Comparison of ENCODE assay signal across 7 mouse cellular contexts in the genomic region with DNA sequence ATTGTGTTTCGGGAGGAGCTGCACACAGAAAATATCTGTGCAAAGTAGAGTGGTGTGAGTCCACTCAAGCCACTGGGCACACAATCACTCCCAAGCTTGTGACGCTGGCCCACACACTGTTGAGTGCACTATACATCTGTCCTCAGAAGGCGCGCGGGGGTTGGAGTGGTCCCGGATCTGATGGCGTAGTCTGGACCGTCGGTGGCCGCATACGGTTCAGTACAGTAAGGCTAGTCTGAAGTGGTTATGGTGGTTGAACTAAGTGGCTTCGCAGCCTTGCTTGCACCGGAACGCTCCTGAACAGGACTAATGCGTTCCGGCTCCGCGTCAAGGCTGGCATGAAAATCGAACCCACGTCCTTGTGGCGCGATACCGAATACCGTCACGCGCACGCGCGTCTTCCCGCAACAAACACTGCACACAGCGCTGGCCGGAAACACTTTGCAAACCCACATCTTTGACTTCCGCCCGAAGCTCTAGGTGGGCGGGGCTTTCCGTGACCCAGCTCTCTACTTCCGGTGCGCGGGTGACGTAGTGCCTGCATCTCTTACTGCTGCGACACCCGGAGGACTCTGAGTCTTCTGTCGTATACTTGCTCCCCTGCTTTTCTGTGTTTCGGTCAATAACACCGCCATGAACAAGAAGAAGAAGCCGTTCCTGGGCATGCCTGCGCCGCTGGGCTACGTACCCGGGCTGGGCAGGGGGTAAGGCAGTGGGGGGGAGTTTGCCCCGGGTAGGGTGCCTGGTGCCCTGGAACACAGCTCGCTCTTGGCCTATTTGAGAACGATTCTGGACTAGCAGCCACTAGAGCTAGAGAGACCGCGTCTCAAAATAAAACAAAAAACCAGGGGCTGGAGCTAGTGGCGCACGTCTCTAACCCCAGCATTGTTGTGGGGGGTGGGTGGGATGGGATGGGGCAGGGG. TPM values are rescaled to one million over a fixed set of nuclear protein-coding genes. Genes with fewer than 3 reads are reported as not detected.
DNase-seq lines count a peak whose midpoint lies in the region; ATAC-seq lines count a peak whose summit lies in the region.

No protein-coding gene starts in this region.

- peak overlapping the region; percentile 87 for H3K4me3 ChIP-seq in intestine, embryonic 15.5 days (replicated peaks)
- H3K4me3 ChIP-seq in midbrain, embryonic 10.5 days: peak overlapping the region; percentile 94

- H3K27me3 ChIP-seq in intestine, embryonic 15.5 days (replicated peaks): 0 out of 2 replicates have a peak, but pooled peaks cover 3% of the 10 kb centered on the region
- H3K27me3 ChIP-seq in midbrain, embryonic 10.5 days (ENCODE audit: low read depth, poor library complexity, severe bottlenecking): no peaks in the 10 kb centered on the region; the same call in 1 of the 2 replicates

- ATAC-seq in intestine, embryonic 15.5 days: peak; percentile 92

- peak overlapping the region; percentile 90 for H3K9ac ChIP-seq in intestine, embryonic 15.5 days

- intact Hi-C loops in left cerebral cortex, postnatal 25 days (cut with DNase I): loop anchor here (2.0 to 5.0 kb wide), 2 partner anchors 80 to 1064 kb away; a partner anchor contains a TSS

- 2% methylated on average over 57 of the region's 57 CpGs for WGBS in intestine, embryonic 15.5 days
- WGBS in midbrain, embryonic 10.5 days: 1% methylated on average over 57 of the region's 57 CpGs

- no peaks in the 10 kb centered on the region for H3K9me3 ChIP-seq in intestine, embryonic 15.5 days
- no peaks in the 10 kb centered on the region for H3K9me3 ChIP-seq in midbrain, embryonic 10.5 days (replicated peaks)

- no peaks in the 10 kb centered on the region for H3K36me3 ChIP-seq in intestine, embryonic 15.5 days
- peaks cover 15% of the 10 kb centered on the region for H3K36me3 ChIP-seq in midbrain, embryonic 10.5 days

- peaks cover 16% of the 10 kb centered on the region for H3K4me1 ChIP-seq in intestine, embryonic 15.5 days (replicated peaks)
- peaks cover 48% of the 10 kb centered on the region for H3K4me1 ChIP-seq in midbrain, embryonic 10.5 days

- H3K4me2 ChIP-seq in intestine, embryonic 15.5 days (replicated peaks): peak overlapping the region; percentile 74

- peak overlapping the region; percentile 73 for H3K27ac ChIP-seq in intestine, embryonic 15.5 days
- H3K27ac ChIP-seq in midbrain, embryonic 10.5 days (replicated peaks): peak overlapping the region; percentile 92

- DNase-seq in adrenal gland, adult (ENCODE audit: inconsistent age in 2 of 2, low spot score in 1 of 2): peak; percentile 97 to 99
- DNase-seq in embryo, embryonic 10.5 days (ENCODE audit: low spot score): peak; percentile 99
- peak; percentile 93 for DNase-seq in gastrocnemius, postnatal 25 days
- DNase-seq in left cerebral cortex, postnatal 25 days (ENCODE audit: low spot score in 2 of 2): peak; percentile 99
- DNase-seq in midbrain, embryonic 10.5 days (ENCODE audit: low spot score): peak; percentile 96
- DNase-seq in right cerebral cortex, postnatal 4 days: peak; percentile 96

RNA-seq across cellular contexts. Expression of a gene that starts 2.1 kb away (rescaled TPM):
- total RNA-seq in gastrocnemius, postnatal 25 days (2021): 1 to 10 TPM in 1 of 2 experiments, under 1 TPM in 1; 0.97 to 1.1 TPM
- polyA plus RNA-seq in intestine, embryonic 15.5 days (2015; fragmentation: Nextera tagmentation; extraction: Ambion mirVana): 22.3 and 22.7 TPM in 2 replicates
- total RNA-seq in left cerebral cortex, postnatal 25 days (2021): 10 to 100 TPM; 19.4 to 20.2 TPM
- polyA plus RNA-seq in midbrain, embryonic 10.5 days (2016; fragmentation: Nextera tagmentation; extraction: Ambion mirVana): 36.4 and 56.1 TPM in 2 replicates

RNA-seq across cellular contexts. Expression of a gene that starts 8.5 kb away (rescaled TPM):
- total RNA-seq in gastrocnemius, postnatal 25 days (2021): 10 to 100 TPM; 17.2 to 17.4 TPM
- polyA plus RNA-seq in intestine, embryonic 15.5 days (2015; fragmentation: Nextera tagmentation; extraction: Ambion mirVana): 32.0 and 34.2 TPM in 2 replicates
- total RNA-seq in left cerebral cortex, postnatal 25 days (2021): 10 to 100 TPM; 76.5 to 89.2 TPM
- polyA plus RNA-seq in midbrain, embryonic 10.5 days (2016; fragmentation: Nextera tagmentation; extraction: Ambion mirVana): 34.6 and 48.0 TPM in 2 replicates

RNA-seq across cellular contexts. Expression of a gene that starts 9.4 kb away (rescaled TPM):
- total RNA-seq in gastrocnemius, postnatal 25 days (2021): 10 to 100 TPM; 23.2 to 28.2 TPM
- 50.5 and 51.9 TPM in 2 replicates for polyA plus RNA-seq in intestine, embryonic 15.5 days (2015; fragmentation: Nextera tagmentation; extraction: Ambion mirVana)
- total RNA-seq in left cerebral cortex, postnatal 25 days (2021): 10 to 100 TPM; 51.0 to 51.7 TPM
- polyA plus RNA-seq in midbrain, embryonic 10.5 days (2016; fragmentation: Nextera tagmentation; extraction: Ambion mirVana): 82.0 and 85.4 TPM in 2 replicates

RNA-seq across cellular contexts. Expression of a gene that starts 16.4 kb away (rescaled TPM):
- total RNA-seq in gastrocnemius, postnatal 25 days (2021): 10 to 100 TPM; 23.9 to 26.5 TPM
- 57.4 and 64.7 TPM in 2 replicates for polyA plus RNA-seq in intestine, embryonic 15.5 days (2015; fragmentation: Nextera tagmentation; extraction: Ambion mirVana)
- total RNA-seq in left cerebral cortex, postnatal 25 days (2021): 10 to 100 TPM; 44.2 to 50.5 TPM
- polyA plus RNA-seq in midbrain, embryonic 10.5 days (2016; fragmentation: Nextera tagmentation; extraction: Ambion mirVana): 49.8 and 59.3 TPM in 2 replicates

RNA-seq across cellular contexts. Expression of a gene that starts 55.7 kb away (rescaled TPM):
- not detected for total RNA-seq in gastrocnemius, postnatal 25 days (2021)
- 1.3 and 3.1 TPM in 2 replicates for polyA plus RNA-seq in intestine, embryonic 15.5 days (2015; fragmentation: Nextera tagmentation; extraction: Ambion mirVana)
- not detected for total RNA-seq in left cerebral cortex, postnatal 25 days (2021)
- 0.19 and 0.32 TPM in 2 replicates for polyA plus RNA-seq in midbrain, embryonic 10.5 days (2016; fragmentation: Nextera tagmentation; extraction: Ambion mirVana)

Comparison
In these comparisons a context has a peak if more than half of its experiments do, and no peak if none do; other contexts are left out.
1. Peak in every context shown above with its lines: DNase-seq, ATAC-seq, H3K4me3 ChIP-seq and H3K27ac ChIP-seq.
2. RNA of a gene that starts 2.1 kb away (total RNA-seq): 19.4 to 20.2 TPM in left cerebral cortex, postnatal 25 days; 0.97 to 1.1 TPM in gastrocnemius, postnatal 25 days; every median in the first group is over 4 times any median in the second.
3. RNA of a gene that starts 8.5 kb away (total RNA-seq): 76.5 to 89.2 TPM in left cerebral cortex, postnatal 25 days; 17.2 to 17.4 TPM in gastrocnemius, postnatal 25 days; every median in the first group is over 4 times any median in the second.